Mouse (Mus musculus): ENCODE results near the gene Mrpl52. TPM values are rescaled to one million over a fixed set of nuclear protein-coding genes. Genes with fewer than 3 reads are reported as not detected.
A peak's percentile ranks its signal among the peaks of the same experiment; 100 is the strongest.

Gene Mrpl52
- total RNA-seq, 2 experiments from 2014 or later, result 79.5 to 91.5 TPM

GRCm38 (mm10) chr14:54409057-54409645 lies 17.6 kb upstream of the Mrpl52 start:
- DNase-seq (ENCODE audit: low spot score in 2 of 2), result no peak
- intact Hi-C loops (cut with DNase I), result no loop called here

DNA sequence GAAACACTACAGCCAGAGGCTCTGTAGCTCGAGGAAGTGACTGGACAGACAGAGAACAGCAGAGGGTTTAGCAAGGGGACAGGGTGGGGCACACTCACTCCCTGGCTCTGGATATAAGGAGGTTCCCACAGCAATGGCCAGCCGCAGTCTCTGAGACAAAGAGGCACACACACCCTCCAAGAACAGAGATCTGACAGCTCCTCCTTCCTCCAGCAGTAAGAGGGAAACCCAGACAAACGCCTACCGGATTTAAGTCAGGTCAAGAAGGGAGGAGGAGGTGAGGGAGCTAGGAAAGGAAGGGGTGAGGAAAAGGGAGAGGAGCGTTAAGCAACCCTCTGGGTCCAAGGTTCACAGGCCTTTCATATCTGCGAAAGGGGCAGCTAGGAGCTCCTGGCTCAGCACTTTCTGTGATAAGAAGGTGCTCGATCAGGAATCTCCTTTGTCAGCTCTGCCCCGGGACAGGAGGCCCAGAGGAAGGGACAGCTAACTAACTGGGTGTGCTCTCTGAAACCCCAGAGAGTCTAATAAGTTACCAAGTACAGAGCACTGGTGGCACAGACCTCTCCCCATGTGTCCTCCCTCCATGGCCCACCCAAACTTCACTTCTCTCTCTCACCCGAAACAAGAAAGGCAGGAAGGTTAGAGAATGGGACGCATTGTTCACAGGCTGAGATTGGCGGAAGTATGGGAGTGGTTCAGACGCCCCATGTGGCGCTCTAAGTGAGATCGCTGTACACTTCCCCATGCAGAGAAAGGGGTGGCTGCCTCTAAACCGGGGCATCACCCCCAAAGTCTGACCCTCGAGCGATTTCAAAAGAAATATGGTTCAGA lies 16.5 kb upstream of the Mrpl52 start:
- intact Hi-C loops (cut with DNase I), result loop anchor here (5.0 to 10.0 kb wide), 3 partner anchors 43 to 345 kb away; no protein-coding TSS in a partner anchor
- no peak for DNase-seq (ENCODE audit: low spot score in 2 of 2)

DNA sequence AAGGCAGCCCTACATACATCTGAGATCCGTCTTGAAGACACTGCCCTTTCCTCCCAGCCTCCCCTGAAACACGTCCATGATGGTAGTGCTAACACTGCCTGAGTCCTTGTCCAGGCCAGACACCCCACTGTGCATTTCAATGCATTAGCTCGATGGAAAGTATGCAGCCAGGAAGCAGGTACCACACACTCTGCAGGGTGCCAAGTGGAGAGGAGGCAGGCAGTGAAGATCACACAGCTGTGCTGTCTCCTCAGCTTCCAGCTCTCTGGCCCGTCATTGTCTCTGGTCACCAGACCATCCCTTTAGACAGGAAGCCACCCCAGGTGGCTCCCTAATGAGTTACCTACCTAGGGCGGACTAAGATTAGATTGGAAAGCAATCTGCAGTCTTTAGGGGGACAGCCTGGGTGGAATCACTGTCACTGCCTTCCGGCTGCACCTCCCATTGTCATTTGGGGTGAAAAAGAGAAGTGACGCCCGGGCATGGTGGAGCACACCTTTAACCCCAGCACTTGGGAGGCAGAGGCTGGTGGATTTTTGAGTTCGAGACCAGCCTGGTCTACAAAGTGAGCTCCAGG lies 14.6 kb upstream of the Mrpl52 start:
- intact Hi-C loops (cut with DNase I), result loop anchor here (5.0 to 10.0 kb wide), 3 partner anchors 45 to 347 kb away; no protein-coding TSS in a partner anchor
- no peak for DNase-seq (ENCODE audit: low spot score in 2 of 2)

GRCm38 (mm10) chr14:54412629-54413170 lies 14.0 kb upstream of the Mrpl52 start:
- DNase-seq (ENCODE audit: low spot score in 2 of 2), result peak; percentile 50 to 69
- intact Hi-C loops (cut with DNase I), result loop anchor here (5.0 to 10.0 kb wide), 3 partner anchors 45 to 348 kb away; no protein-coding TSS in a partner anchor

- intact Hi-C loops (cut with DNase I), result loop anchor here (5.0 to 10.0 kb wide), 3 partner anchors 47 to 349 kb away; no protein-coding TSS in a partner anchor
- no peak for DNase-seq (ENCODE audit: low spot score in 2 of 2)
Observed at GRCm38 (mm10) chr14:54413877-54414700, 12.6 kb upstream of the Mrpl52 start.

GRCm38 (mm10) chr14:54415241-54416020 lies 11.3 kb upstream of the Mrpl52 start:
- intact Hi-C loops (cut with DNase I), result loop anchor here (10.0 kb wide), 1 partner anchor 351 kb away; no protein-coding TSS in a partner anchor
- DNase-seq (ENCODE audit: low spot score in 2 of 2), result no peak

DNA sequence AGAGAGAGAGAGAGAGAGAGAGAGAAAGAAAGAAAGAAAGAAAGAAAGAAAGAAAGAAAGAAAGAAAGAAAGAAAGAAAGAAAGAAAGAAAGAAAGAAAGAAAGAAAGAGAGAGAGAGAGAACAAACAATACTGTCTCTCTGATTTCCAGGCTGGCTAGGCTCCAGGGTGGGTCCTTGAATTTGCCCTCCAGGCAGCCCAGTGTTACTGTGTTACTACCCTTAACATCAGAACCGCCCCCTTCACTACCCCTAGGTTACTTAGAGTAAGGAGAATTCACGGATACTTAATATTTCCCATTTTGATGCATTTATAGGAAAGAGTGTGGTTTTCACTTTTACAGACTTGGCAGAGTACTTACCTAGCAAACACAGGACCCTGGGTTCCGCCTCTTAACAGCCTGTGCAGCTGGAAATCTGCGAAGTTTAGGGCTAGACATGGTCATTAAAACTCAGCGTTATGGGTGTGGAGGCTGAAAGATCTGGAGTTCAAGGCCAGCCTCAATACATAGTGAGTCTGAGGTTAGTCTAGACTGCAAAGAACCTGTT lies 10.4 kb upstream of the Mrpl52 start:
- intact Hi-C loops (cut with DNase I), result loop anchor here (10.0 kb wide), 1 partner anchor 352 kb away; no protein-coding TSS in a partner anchor
- DNase-seq (ENCODE audit: low spot score in 2 of 2), result no peak

- intact Hi-C loops (cut with DNase I), result loop anchor here (10.0 kb wide), 1 partner anchor 352 kb away; no protein-coding TSS in a partner anchor
- no peak for DNase-seq (ENCODE audit: low spot score in 2 of 2)
Observed at GRCm38 (mm10) chr14:54416830-54417229, 9.9 kb upstream of the Mrpl52 start.

- no peak for DNase-seq (ENCODE audit: low spot score in 2 of 2)
- intact Hi-C loops (cut with DNase I), result loop anchor here (10.0 kb wide), 1 partner anchor 353 kb away; no protein-coding TSS in a partner anchor
Observed at GRCm38 (mm10) chr14:54417623-54418081, 9.1 kb upstream of the Mrpl52 start, which contains the start of gene Slc7a7. Gene Slc7a7, minus strand, starts transcription at chr14:54417780.

- intact Hi-C loops (cut with DNase I), result no loop called here
- no peak for DNase-seq (ENCODE audit: low spot score in 2 of 2)
Observed at GRCm38 (mm10) chr14:54421014-54421413, 5.7 kb upstream of the Mrpl52 start.

DNA sequence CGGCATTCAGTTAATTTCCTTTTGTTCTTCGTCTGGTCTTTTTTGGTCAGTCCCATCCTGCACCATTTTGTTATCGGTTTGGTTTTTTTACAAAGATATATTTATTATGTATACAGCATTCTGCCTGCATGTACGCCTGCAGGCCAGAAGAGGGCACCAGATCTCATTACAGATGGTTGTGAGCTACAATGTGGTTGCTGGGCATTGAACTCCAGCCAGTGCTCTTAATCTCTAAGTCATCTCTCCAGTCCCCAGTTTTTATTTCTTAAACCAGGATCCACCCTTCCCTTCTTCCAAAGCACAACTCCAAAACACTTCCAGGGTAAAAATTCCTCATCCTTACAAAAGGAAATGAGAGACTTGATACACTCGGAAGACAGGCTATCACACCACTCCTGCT lies 3.3 kb upstream of the Mrpl52 start:
- DNase-seq (ENCODE audit: low spot score in 2 of 2), result no peak
- intact Hi-C loops (cut with DNase I), result no loop called here

DNA sequence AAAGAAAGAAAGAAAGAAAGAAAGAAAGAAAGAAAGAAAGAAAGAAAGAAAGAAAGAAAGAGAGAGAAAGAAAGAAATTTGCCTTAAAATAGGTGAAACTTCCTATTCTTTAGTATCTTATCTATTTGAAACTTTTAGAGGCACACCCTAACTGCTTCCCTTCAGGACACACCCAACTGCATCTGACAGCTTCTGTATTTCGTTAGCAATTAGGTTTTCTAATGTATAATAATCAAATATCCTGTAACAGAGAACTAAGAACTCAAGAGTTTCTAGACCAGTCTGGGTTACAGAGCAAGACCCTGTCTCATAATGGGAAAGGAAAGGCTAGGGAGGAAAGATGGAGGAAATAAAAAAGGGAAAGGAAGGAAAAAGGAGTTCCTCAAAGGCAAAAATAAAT lies 2.1 kb upstream of the Mrpl52 start:
- intact Hi-C loops (cut with DNase I), result no loop called here
- DNase-seq (ENCODE audit: low spot score in 2 of 2), result no peak

- DNase-seq (ENCODE audit: low spot score in 2 of 2), result no peak
- intact Hi-C loops (cut with DNase I), result no loop called here
Observed at GRCm38 (mm10) chr14:54425540-54425939, 1.2 kb upstream of the Mrpl52 start.

DNA sequence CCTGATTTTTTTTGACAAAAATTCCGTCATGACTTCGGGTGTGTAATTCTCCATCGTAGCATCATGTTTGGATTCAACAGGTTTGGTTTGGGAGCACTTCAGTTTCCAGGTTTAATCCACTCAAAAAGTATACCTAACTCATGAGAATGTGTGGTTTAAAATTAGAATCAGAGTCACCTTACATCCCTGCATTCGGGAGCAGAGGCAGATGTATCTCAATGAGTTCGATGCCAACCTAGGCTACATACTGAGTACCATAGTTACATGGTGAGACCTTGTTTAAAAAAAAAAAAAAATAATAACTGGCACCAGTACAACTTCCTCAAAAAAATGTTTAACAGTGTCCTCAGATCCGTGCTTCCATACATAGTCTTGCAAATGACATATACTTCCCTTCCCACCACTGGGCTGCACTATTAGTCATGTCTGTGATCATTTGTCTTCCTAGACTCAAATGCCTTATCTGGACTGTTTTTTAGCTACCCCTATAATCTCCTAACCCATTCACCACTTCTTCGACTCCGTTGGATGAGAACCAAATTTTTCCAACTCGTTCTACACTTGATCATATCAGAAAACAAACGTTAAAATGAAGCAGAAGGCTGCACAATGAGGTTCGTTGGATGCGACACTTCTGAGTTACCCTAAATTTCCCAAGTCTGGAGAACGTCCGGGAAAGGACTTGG lies 563 bp upstream of the Mrpl52 start:
- intact Hi-C loops (cut with DNase I), result no loop called here
- DNase-seq (ENCODE audit: low spot score in 2 of 2), result no peak

GRCm38 (mm10) chr14:54427696-54428095 lies 987 bp downstream of the Mrpl52 start:
- intact Hi-C loops (cut with DNase I), result no loop called here

GRCm38 (mm10) chr14:54428421-54428820 lies 1.7 kb downstream of the Mrpl52 start:
- intact Hi-C loops (cut with DNase I), result no loop called here
- no peak for DNase-seq (ENCODE audit: low spot score in 2 of 2)

More at GRCm38 (mm10) chr14:54427696-54428095, 987 bp downstream of the Mrpl52 start:
- no peak for DNase-seq (ENCODE audit: low spot score in 2 of 2)
